Mouse (Mus musculus) cerebellum, postnatal 36 days (tissue): ENCODE data around the gene Ext2.

Experiments used
- DNase-seq, 2 experiments: peaks; one replicate each; pipeline ENCODE4 v3.0.0; 2021 to 2022; ENCODE audit warnings: mixed read lengths in 2 of 2

The Ext2 gene

GRCm38 (mm10) chr2:93806487-93807201 lies 15.7 kb downstream of the Ext2 start:
- DNase-seq, result no peak

- peak in 1 of 2 experiments; percentile 31 for DNase-seq
These were observed 16.8 kb downstream of the Ext2 start for GRCm38 (mm10) chr2:93805523-93805922.

- DNase-seq, result no peak
These were observed 17.3 kb downstream of the Ext2 start for GRCm38 (mm10) chr2:93805066-93805465.

- DNase-seq, result no peak
These were observed 19.4 kb downstream of the Ext2 start for GRCm38 (mm10) chr2:93802947-93803346.

- no peak for DNase-seq
These were observed 21.3 kb downstream of the Ext2 start for GRCm38 (mm10) chr2:93801097-93801496.

GRCm38 (mm10) chr2:93797162-93797795 lies 25.1 kb downstream of the Ext2 start:
- DNase-seq, result no peak

GRCm38 (mm10) chr2:93794375-93794774 lies 28.0 kb downstream of the Ext2 start:
- DNase-seq, result no peak

GRCm38 (mm10) chr2:93791516-93792499 lies 30.6 kb downstream of the Ext2 start:
- DNase-seq, result peak; percentile 92

- DNase-seq, result peak; percentile 56 to 60
These were observed 31.5 kb downstream of the Ext2 start for GRCm38 (mm10) chr2:93790798-93791345.

- no peak for DNase-seq
These were observed 33.8 kb downstream of the Ext2 start for GRCm38 (mm10) chr2:93788557-93788956.

GRCm38 (mm10) chr2:93786175-93786574 lies 36.2 kb downstream of the Ext2 start:
- peak; percentile 85 to 95 for DNase-seq

GRCm38 (mm10) chr2:93785432-93785798 lies 37.0 kb downstream of the Ext2 start:
- DNase-seq, result no peak

GRCm38 (mm10) chr2:93784721-93785431 lies 37.5 kb downstream of the Ext2 start:
- peak; percentile 55 to 61 for DNase-seq

- peak in 1 of 2 experiments; percentile 50 for DNase-seq
These were observed 38.3 kb downstream of the Ext2 start for GRCm38 (mm10) chr2:93783926-93784539.

- DNase-seq, result no peak
These were observed 39.7 kb downstream of the Ext2 start for GRCm38 (mm10) chr2:93782682-93783081.

- DNase-seq, result peak; percentile 29 to 49
These were observed 40.2 kb downstream of the Ext2 start for GRCm38 (mm10) chr2:93782156-93782555.

GRCm38 (mm10) chr2:93780528-93780927 lies 41.8 kb downstream of the Ext2 start:
- DNase-seq, result no peak

- DNase-seq, result no peak
These were observed 42.5 kb downstream of the Ext2 start for GRCm38 (mm10) chr2:93779897-93780208.

GRCm38 (mm10) chr2:93779081-93779896 lies 43.1 kb downstream of the Ext2 start:
- peak in 1 of 2 experiments; percentile 28 for DNase-seq

- DNase-seq, result no peak
These were observed 43.8 kb downstream of the Ext2 start for GRCm38 (mm10) chr2:93778616-93779015.

- DNase-seq, result no peak
These were observed 45.3 kb downstream of the Ext2 start for GRCm38 (mm10) chr2:93777056-93777430.
